Mouse (Mus musculus) heart, embryonic 15.5 days (tissue): ENCODE measurements around the gene Ccp110. TPM values are rescaled to one million over a fixed set of nuclear protein-coding genes. Genes with fewer than 3 reads are reported as not detected.
A peak's percentile ranks its signal among the peaks of the same experiment; 100 is the strongest.

Experiments used
- ATAC-seq: fragments of 200-750 bp; cut with Nextera tagmentation; replicated peaks from 2 replicates; pipeline ENCODE4 v1.8.0; 2017; ENCODE audit warnings: low read depth, moderate TSS enrichment; ENCODE audit not compliant: insufficient number of reproducible peaks, insufficient read depth, low FRiP score
- H3K27ac ChIP-seq: fragments of 300-500 bp; sonication (generic); 2 replicates; pipeline ENCODE4 v1.5.1; 2015; ENCODE audit warnings: mild to moderate bottlenecking, inconsistent platforms
- H3K27me3 ChIP-seq: fragments of 300-500 bp; sonication (generic); 2 replicates; pipeline ENCODE4 v1.6.1; 2015; ENCODE audit warnings: inconsistent platforms
- H3K36me3 ChIP-seq: fragments of 300-500 bp; sonication (generic); 2 replicates; pipeline ENCODE4 v1.6.1; 2015; ENCODE audit warnings: mild to moderate bottlenecking, inconsistent platforms
- H3K4me1 ChIP-seq: fragments of 300-500 bp; sonication (generic); replicated peaks from 2 replicates; pipeline ENCODE4 v1.6.1; 2015; ENCODE audit warnings: inconsistent platforms
- H3K4me2 ChIP-seq: fragments of 300-500 bp; sonication (generic); 2 replicates; pipeline ENCODE4 v1.6.1; 2015; ENCODE audit warnings: inconsistent platforms, mild to moderate bottlenecking, moderate library complexity
- H3K4me3 ChIP-seq: fragments of 300-500 bp; sonication (generic); 2 replicates; pipeline ENCODE4 v1.5.1; 2015; ENCODE audit warnings: mild to moderate bottlenecking, inconsistent platforms
- H3K9ac ChIP-seq: fragments of 300-500 bp; sonication (generic); 2 replicates; pipeline ENCODE4 v1.6.1; 2015; ENCODE audit warnings: mild to moderate bottlenecking, inconsistent platforms
- H3K9me3 ChIP-seq: fragments of 300-500 bp; sonication (generic); replicated peaks from 2 replicates; pipeline ENCODE4 v1.6.1; 2016; ENCODE audit warnings: inconsistent platforms
- WGBS: fragments of 180-500 bp; shearing (Covaris S2); methylation state at CpG from one replicate; pipeline ENCODE4 v1.1.7; 2015; ENCODE audit warnings: mixed read lengths; 5-methylcytosine and 5-hydroxymethylcytosine counted together
- polyA plus RNA-seq: library from polyadenylated mRNA; unstranded; fragments of >200 nt; fragmentation: Nextera tagmentation; extraction: Ambion mirVana; gene quantifications from 2 replicates; pipeline ENCODE4 v1.2.1, GENCODE M21; 2015

Ccp110 gene
- polyA plus RNA-seq, 1 experiment from 2014 or later = 5.1 TPM

DNA sequence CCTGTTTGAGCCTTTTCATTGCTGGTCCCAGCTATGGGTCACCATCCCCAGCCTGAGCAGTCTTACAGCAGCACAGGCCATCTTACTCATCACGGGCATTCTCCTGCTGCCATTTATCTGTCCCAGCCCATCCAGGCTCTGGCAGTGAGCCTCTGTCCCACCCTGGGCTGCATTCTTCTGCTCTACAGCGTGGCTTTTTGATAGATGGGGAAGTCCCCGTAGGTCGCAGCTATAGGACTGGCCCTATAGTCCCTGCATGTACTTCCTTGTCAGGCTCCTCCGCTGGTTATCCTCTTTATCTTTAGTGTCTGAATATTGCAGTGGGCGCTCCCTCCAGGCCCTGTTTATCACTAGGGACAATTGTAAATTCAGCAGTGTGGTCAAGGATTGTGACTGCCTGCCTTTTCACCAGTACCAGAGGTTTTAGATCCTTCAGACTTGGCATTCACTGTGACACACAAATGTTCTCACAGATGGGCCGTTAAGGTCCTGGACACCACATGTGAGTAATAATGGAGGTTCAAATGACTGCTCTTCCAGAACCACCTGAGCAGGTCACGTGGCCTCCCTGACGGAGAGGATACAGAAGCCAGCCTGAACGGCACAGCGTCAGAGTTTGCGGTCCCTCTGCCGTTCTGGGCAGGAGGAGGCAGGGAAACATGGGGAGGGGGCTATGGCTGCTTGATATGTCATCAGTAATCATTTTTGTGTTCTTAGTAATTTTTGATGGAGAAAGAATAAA, 16.7 kb downstream of the Ccp110 start:
- no peak overlapping the region for H3K27ac ChIP-seq
- no peak for ATAC-seq
- H3K36me3 ChIP-seq = peaks cover 32% of the 10 kb centered on the region
- H3K4me1 ChIP-seq = no peaks in the 10 kb centered on the region
- no peaks in the 10 kb centered on the region for H3K27me3 ChIP-seq
- no peak overlapping the region for H3K9ac ChIP-seq
- no peaks in the 10 kb centered on the region for H3K9me3 ChIP-seq
- no peak overlapping the region for H3K4me3 ChIP-seq
- 86% methylated on average over 13 of the region's 13 CpGs for WGBS
- H3K4me2 ChIP-seq = no peak overlapping the region

DNA sequence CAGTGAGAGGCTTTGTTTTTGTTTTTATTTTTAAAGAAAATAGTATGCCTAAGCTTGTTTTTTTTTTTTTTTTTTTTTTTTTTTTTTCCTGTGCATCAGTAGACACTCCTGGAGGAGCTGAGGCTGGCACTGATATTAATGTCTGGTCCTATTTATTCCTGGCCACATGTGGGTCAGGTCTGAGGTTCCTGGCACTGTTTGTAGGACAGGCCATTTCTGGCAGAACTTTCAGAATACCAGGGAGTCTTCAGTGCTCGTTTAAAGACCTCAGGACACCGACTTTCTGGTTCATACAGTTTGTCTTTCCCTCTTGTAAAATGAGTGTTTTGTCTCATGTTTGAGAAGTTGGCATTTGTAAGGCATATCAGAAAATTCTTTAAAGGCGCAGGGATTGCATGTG, 19.4 kb downstream of the Ccp110 start:
- Histone ChIP-seq H3K4me1 (no peaks in the 10 kb centered on the region), H3K27ac (no peak overlapping the region), H3K27me3 (no peaks in the 10 kb centered on the region), H3K9ac (no peak overlapping the region), H3K9me3 (no peaks in the 10 kb centered on the region), H3K4me2 (no peak overlapping the region), H3K36me3 (peaks cover 18% of the 10 kb centered on the region; the same call in 1 of the 2 replicates), H3K4me3 (no peak overlapping the region)
- 85% methylated on average over 3 of the region's 3 CpGs for WGBS
- no peak for ATAC-seq

DNA sequence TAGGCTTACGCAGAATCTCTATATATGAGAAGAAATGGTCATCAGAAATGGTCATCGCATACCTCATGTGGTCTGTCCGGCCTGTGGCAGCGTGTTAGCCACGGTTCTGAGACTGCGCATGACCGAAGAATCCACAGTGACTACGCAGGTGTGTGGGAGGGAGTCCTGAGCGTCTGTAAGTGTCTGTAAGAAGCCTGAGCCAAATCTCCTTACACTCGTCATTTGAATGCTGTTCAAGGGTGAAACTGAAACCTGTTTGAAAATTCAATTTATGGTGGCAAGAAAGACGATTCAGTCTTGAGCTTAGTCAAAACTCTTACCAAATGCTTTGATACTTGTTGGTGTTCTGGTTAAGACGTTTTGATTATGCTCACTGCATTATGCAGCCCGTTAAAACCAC, 20.9 kb downstream of the Ccp110 start:
- Histone ChIP-seq H3K27me3 (no peaks in the 10 kb centered on the region), H3K9me3 (no peaks in the 10 kb centered on the region), H3K4me2 (no peak overlapping the region), H3K36me3 (peaks cover 17% of the 10 kb centered on the region; the same call in 1 of the 2 replicates), H3K27ac (no peak overlapping the region), H3K9ac (no peak overlapping the region), H3K4me3 (no peak overlapping the region), H3K4me1 (no peaks in the 10 kb centered on the region)
- no peak for ATAC-seq
- WGBS = 91% methylated on average over 13 of the region's 13 CpGs

DNA sequence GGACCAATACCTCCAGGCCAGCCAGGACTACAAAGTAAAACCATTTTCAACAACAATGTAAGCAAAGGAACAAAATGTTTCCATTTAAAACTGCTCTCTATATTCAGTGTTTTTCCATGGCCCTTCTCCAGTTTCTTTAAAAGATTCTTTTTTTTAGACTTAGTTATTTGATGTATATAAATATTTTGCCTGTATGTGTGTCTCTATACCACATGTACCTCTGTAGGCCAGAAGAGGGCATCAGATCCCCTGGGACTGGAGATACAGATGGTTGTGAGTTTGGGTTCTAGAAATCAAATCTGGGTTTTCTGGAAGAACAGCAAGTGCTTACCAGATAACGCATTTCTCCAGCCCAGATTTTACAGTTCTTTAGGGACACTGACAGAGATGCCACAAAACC, 26.4 kb downstream of the Ccp110 start:
- ATAC-seq = no peak

DNA sequence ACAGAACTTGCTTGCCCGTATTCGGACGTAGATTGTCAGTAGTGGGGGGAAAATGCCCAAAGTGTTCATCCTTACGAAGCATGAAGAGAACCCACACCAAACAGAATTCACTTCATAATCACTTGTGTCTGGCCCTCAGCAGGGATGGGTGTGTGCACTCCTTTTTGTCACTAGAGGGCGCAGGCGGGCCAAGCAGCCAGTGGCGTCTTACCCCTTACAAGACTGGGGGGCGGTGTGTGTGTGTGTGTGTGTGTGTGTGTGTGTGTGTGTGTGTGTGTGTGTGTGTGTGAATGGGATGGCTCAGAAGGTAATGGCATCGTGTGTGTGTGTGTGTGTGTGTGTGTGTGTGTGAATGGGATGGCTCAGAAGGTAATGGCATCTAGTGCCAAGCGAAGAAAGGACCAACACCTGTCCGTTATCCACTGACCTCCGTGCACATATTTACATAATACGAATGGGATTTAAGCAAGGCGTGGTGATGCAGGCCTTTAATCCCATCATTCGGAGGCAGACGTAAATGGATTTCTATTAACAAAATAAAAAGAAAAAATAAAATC, 27.7 kb downstream of the Ccp110 start, which contains the start of gene Vps35l:
Gene Vps35l, plus strand, starts transcription at position 252 of the 557 bp plus-strand sequence.
- Histone ChIP-seq H3K27me3 (no peaks in the 10 kb centered on the region), H3K4me1 (peaks cover 10% of the 10 kb centered on the region), H3K27ac (peak within 1 kb of the TSS; percentile 71), H3K9me3 (no peaks in the 10 kb centered on the region), H3K9ac (peak within 1 kb of the TSS; percentile 70), H3K36me3 (no peaks in the 10 kb centered on the region; the same call in 1 of the 2 replicates), H3K4me3 (peak within 1 kb of the TSS; percentile 91), H3K4me2 (peak within 1 kb of the TSS; percentile 76)
- WGBS = 2% methylated on average over 15 of the region's 16 CpGs
- ATAC-seq = peak; percentile 66

More for the DNA sequence above, 26.4 kb downstream of the Ccp110 start:
- H3K9ac ChIP-seq = no peak overlapping the region
- H3K9me3 ChIP-seq = no peaks in the 10 kb centered on the region
- H3K27ac ChIP-seq = no peak overlapping the region
- WGBS = 63% methylated on average over 1 of the region's 1 CpGs
- H3K27me3 ChIP-seq = no peaks in the 10 kb centered on the region
- H3K4me2 ChIP-seq = no peak overlapping the region
- no peaks in the 10 kb centered on the region; the same call in 1 of the 2 replicates for H3K36me3 ChIP-seq
- no peak overlapping the region for H3K4me3 ChIP-seq
- peaks cover 10% of the 10 kb centered on the region for H3K4me1 ChIP-seq

DNA sequence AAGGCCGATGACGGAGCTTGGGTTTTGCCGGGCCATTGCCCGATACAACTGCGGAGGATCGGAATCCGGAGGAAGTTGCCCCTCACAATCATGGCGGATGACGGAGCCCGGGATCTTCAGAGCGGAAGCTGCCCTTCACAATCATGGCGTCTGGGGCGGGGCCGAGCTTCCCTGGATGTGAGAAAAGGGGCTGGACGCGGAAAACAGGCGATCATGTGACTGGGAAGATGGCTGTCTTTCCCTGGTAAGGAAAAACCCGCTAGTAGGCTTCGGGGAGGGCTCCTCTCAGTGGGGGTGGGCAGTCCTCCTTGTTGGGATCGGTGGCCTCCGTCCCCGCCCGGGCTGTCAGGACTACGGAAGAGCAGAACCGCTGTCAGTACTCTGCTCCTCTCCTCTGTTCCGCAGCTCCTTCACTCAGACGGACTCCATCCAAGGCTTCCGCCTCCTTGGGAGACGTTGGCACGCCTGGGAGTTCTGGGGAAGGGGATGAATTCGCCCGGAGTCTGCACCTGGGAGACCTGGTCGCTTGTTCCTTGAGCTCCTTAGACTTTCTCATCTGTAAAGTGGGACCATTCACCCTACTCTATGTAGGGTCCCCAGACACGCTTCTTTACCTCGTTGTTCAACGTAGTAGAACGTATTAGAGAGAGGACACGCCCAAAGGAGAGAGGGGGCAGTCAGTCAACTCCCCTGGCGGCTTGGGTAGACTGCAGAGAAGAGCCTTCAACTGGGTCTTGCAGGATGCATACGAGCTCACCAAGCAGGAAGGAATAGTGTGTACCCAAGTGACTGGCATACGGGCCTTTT, 28.4 kb downstream of the Ccp110 start:
- Histone ChIP-seq H3K9ac (peak overlapping the region; percentile 70), H3K36me3 (peaks cover 2% of the 10 kb centered on the region; the same call in 1 of the 2 replicates), H3K4me2 (peak overlapping the region; percentile 76), H3K4me3 (peak overlapping the region; percentile 91), H3K27me3 (no peaks in the 10 kb centered on the region), H3K4me1 (peaks cover 10% of the 10 kb centered on the region), H3K27ac (peak overlapping the region; percentile 71), H3K9me3 (no peaks in the 10 kb centered on the region)
- peak; percentile 95 for ATAC-seq
- WGBS = 3% methylated on average over 41 of the region's 41 CpGs

DNA sequence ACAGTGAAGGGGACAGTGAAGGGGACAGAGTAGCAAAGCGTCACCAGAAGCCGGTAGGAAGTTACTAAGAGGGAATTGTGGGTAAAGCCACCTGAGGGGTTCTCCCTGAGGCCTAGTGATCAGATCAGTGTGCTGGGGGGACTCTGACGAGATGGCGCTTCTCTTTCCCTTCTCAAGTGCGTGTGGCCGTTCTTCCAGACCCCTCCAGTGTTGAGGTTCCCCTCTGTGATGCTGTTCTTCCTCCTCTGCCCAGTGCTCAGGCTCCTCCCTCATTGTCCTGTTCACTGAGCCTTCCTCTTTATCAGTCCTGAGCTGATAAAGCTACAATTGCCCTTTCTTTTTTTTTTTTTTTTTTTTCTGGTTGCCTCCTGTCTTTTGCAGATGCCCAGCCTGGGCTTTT, 29.9 kb downstream of the Ccp110 start:
- H3K36me3 ChIP-seq = peaks cover 17% of the 10 kb centered on the region
- H3K4me2 ChIP-seq = no peak overlapping the region
- H3K27me3 ChIP-seq = no peaks in the 10 kb centered on the region
- WGBS = 68% methylated on average over 6 of the region's 6 CpGs
- H3K27ac ChIP-seq = no peak overlapping the region
- H3K9ac ChIP-seq = no peak overlapping the region
- no peaks in the 10 kb centered on the region for H3K9me3 ChIP-seq
- H3K4me1 ChIP-seq = peaks cover 10% of the 10 kb centered on the region
- ATAC-seq = no peak
- H3K4me3 ChIP-seq = no peak overlapping the region

DNA sequence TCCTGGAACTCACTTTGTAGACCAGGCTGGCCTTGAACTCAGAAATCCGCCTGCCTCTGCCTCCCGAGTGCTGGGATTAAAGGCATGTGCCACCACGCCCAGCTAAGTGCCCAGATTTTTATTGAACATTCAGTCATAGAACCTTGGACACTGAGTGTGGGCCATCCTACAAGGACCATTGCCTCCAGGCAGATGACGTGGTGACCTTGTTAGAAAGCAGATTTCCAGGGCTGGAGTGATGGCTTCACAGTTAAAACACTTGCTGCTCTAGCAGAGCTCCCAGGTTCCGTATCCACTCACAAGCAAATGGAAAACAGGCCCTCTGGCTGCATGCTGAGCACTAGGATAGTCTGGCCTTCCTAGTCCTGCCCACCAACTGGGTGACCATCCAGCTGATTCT, 32.4 kb downstream of the Ccp110 start:
- Histone ChIP-seq H3K4me2 (no peak overlapping the region), H3K4me1 (peaks cover 10% of the 10 kb centered on the region), H3K27me3 (no peaks in the 10 kb centered on the region), H3K27ac (no peak overlapping the region), H3K9ac (no peak overlapping the region), H3K9me3 (no peaks in the 10 kb centered on the region), H3K4me3 (no peak overlapping the region), H3K36me3 (peaks cover 34% of the 10 kb centered on the region)
- WGBS = 92% methylated on average over 5 of the region's 5 CpGs
- no peak for ATAC-seq

DNA sequence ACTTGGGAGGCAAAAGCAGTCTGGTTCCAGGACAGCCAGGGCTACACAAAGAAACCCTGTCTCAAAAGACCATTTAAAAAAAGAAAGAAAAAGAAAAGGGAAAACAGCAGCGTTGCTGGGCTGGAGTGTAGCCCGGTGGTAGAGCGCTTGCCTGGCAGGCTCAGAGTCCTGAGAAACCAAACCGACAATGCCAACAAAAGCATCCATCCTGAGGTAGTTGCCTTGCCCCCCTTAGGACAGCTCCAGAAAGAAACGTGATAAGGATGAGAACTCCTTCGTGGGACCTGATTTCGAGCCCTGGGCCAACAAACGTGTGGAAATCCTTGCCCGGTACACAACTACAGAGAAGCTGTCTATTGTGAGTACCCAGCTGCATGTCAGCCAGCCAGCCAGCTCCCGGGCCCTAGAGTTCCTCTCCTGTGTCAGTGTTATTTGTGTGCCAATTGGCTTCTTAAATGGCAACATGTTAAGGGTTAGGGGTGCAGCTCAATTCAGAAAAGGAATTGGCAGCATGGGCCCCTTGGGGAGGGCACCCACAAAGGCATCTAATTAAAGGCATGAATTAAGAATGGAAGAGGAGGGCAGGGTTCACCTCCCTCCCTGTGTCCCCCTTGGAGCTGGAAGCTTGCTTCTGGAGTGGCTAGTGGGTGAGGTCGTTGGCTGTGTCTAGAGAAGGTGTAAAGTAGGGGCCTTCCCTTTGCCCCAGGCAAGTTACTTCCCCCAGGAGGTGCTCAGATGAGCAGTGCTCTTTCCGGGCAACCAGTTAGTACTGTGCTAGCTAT, 35.7 kb downstream of the Ccp110 start:
- H3K4me2 ChIP-seq = no peak overlapping the region
- H3K27me3 ChIP-seq = no peaks in the 10 kb centered on the region
- H3K9me3 ChIP-seq = no peaks in the 10 kb centered on the region
- 88% methylated on average over 12 of the region's 12 CpGs for WGBS
- no peak overlapping the region for H3K9ac ChIP-seq
- no peak overlapping the region for H3K27ac ChIP-seq
- no peak overlapping the region for H3K4me3 ChIP-seq
- H3K36me3 ChIP-seq = peaks cover 67% of the 10 kb centered on the region
- no peaks in the 10 kb centered on the region for H3K4me1 ChIP-seq
- ATAC-seq = no peak

DNA sequence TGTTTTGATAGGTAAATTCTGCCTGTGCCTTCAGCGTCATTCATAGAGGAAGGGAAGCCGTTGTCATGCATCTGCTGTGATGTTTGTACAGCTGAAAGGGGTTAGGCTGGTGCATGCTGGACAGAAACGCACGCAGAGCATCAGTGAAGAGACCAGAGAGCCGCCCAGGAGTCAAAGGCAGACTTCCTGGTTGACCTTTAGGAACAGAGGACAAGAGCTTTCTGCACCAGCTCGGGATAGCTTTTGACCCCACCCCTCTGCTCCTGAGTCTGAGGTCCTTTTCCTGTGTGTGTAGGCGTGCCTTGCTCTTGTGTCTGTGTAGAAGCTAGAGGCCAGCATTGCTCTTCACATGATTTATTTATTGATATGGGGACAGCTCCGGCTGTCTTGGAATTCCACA, 37.4 kb downstream of the Ccp110 start:
- H3K4me3 ChIP-seq = no peak overlapping the region
- ATAC-seq = no peak
- H3K9ac ChIP-seq = no peak overlapping the region
- no peak overlapping the region for H3K4me2 ChIP-seq
- H3K27me3 ChIP-seq = no peaks in the 10 kb centered on the region
- H3K4me1 ChIP-seq = no peaks in the 10 kb centered on the region
- WGBS = 77% methylated on average over 8 of the region's 8 CpGs
- no peaks in the 10 kb centered on the region for H3K9me3 ChIP-seq
- no peak overlapping the region for H3K27ac ChIP-seq
- peaks cover 77% of the 10 kb centered on the region for H3K36me3 ChIP-seq

DNA sequence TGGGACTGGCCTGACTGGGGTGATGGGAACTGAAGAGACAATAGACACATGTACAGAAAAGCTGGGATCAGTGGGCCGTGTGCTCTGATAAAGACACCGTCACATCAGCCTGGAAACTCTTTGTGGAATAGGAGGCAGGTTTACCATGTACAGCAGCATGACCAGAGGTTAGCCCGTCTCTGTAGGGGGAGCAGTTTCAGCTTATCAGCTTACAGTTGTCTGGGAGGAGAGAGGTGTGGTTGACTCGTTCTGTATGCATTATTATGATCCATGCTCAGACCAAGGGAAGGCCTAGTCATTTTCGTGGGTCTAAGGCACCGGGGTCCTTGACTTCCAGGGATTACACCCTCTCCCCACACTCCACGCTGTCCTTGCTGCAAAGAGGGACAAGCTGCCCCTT, 39.3 kb downstream of the Ccp110 start:
- WGBS = 82% methylated on average over 7 of the region's 7 CpGs
- no peak overlapping the region for H3K9ac ChIP-seq
- H3K4me2 ChIP-seq = no peak overlapping the region
- peaks cover 75% of the 10 kb centered on the region for H3K36me3 ChIP-seq
- no peaks in the 10 kb centered on the region for H3K27me3 ChIP-seq
- H3K9me3 ChIP-seq = no peaks in the 10 kb centered on the region
- H3K4me3 ChIP-seq = no peak overlapping the region
- ATAC-seq = no peak
- H3K27ac ChIP-seq = no peak overlapping the region
- H3K4me1 ChIP-seq = no peaks in the 10 kb centered on the region
